Mouse (Mus musculus) forebrain, embryonic 14.5 days (tissue): ENCODE data around the gene Muc3. TPM values are rescaled to one million over a fixed set of nuclear protein-coding genes. Genes with fewer than 3 reads are reported as not detected.

ENCODE experiments used
- ATAC-seq: fragments of 200-750 bp; cut with Nextera tagmentation; 2 replicates; pipeline ENCODE4 v1.8.0; 2017; ENCODE audit warnings: mild to moderate bottlenecking, moderate library complexity
- DNase-seq: peaks from one replicate; pipeline ENCODE4 v3.0.0-alpha.2; 2015; ENCODE audit warnings: low spot score
- H3K27ac ChIP-seq: fragments of 300-500 bp; sonication (generic); 2 replicates; pipeline ENCODE4 v1.5.1; 2014; ENCODE audit warnings: low read depth, mild to moderate bottlenecking, control low read depth, low read length, moderate library complexity
- H3K27me3 ChIP-seq: fragments of 300-500 bp; sonication (generic); replicated peaks from 2 replicates; pipeline ENCODE4 v1.6.1; 2014; ENCODE audit warnings: low read length, control low read depth, mixed read lengths; ENCODE audit not compliant: control insufficient read depth, insufficient read depth
- H3K36me3 ChIP-seq: fragments of 300-500 bp; sonication (generic); 2 replicates; pipeline ENCODE4 v1.6.1; 2014; ENCODE audit warnings: low read length, control low read depth; ENCODE audit not compliant: control insufficient read depth, insufficient read depth
- H3K4me1 ChIP-seq: fragments of 300-500 bp; sonication (generic); 2 replicates; pipeline ENCODE4 v1.6.1; 2014; ENCODE audit warnings: antibody characterized with exemption, low read length, control low read depth; ENCODE audit not compliant: control insufficient read depth, insufficient read depth
- H3K4me2 ChIP-seq: fragments of 300-500 bp; sonication (generic); 2 replicates; pipeline ENCODE4 v1.6.1; 2014; ENCODE audit warnings: mild to moderate bottlenecking, control low read depth, low read length
- H3K4me3 ChIP-seq: fragments of 300-500 bp; sonication (generic); 2 replicates; pipeline ENCODE4 v1.5.1; 2014; ENCODE audit warnings: low read depth, low read length, control low read depth
- H3K9ac ChIP-seq: fragments of 300-500 bp; sonication (generic); 2 replicates; pipeline ENCODE4 v1.6.1; 2014; ENCODE audit warnings: mild to moderate bottlenecking, low read length, control low read depth, moderate library complexity
- H3K9me3 ChIP-seq: fragments of 300-500 bp; sonication (generic); replicated peaks from 2 replicates; pipeline ENCODE4 v1.6.1; 2016; ENCODE audit warnings: low read length, control low read depth, mixed read lengths; ENCODE audit not compliant: control insufficient read depth
- WGBS: fragments of 180-500 bp; shearing (Covaris S2); extraction: QIAGEN DNeasy Blood & Tissue Kit; methylation state at CpG from one replicate; pipeline ENCODE4 v1.1.7; 2014; 5-methylcytosine and 5-hydroxymethylcytosine counted together
- polyA plus RNA-seq: library from polyadenylated mRNA; unstranded; fragments of >200 nt; fragmentation: Nextera tagmentation; extraction: Ambion mirVana; gene quantifications from 2 replicates; pipeline ENCODE4 v1.2.1, GENCODE M21; 2014

The Muc3 gene
- polyA plus RNA-seq, 1 experiment from 2014 or later: not detected

DNA sequence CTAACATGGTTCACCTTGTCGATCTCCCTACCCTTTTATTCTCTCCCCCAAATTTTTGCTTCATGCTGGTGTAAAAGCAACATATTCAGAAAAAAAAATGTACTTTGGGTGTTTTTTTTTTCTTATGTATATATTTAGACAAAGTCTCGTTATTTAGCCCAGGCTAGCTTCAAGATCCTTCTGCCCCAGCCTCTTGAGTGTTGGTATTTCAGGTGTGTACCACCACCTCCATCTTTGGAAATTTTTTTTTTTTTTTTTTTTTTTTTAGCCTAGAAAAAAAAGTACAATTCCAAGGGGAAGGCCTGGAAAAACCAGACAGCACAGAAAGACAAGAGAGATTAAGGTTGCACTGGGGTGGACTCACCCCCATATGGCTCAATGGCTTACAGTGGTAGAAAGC lies 32.1 kb downstream of the Muc3 start:
- ATAC-seq: no peak
- no peak overlapping the region for H3K9ac ChIP-seq
- H3K27me3 ChIP-seq: no peaks in the 10 kb centered on the region
- no peak for DNase-seq
- no peak overlapping the region for H3K4me2 ChIP-seq
- H3K27ac ChIP-seq: no peak overlapping the region
- 82% methylated on average over 2 of the region's 2 CpGs for WGBS
- no peaks in the 10 kb centered on the region for H3K9me3 ChIP-seq
- H3K36me3 ChIP-seq: no peaks in the 10 kb centered on the region
- peaks cover 6% of the 10 kb centered on the region; the same call in 1 of the 2 replicates for H3K4me1 ChIP-seq
- H3K4me3 ChIP-seq: no peak overlapping the region

DNA sequence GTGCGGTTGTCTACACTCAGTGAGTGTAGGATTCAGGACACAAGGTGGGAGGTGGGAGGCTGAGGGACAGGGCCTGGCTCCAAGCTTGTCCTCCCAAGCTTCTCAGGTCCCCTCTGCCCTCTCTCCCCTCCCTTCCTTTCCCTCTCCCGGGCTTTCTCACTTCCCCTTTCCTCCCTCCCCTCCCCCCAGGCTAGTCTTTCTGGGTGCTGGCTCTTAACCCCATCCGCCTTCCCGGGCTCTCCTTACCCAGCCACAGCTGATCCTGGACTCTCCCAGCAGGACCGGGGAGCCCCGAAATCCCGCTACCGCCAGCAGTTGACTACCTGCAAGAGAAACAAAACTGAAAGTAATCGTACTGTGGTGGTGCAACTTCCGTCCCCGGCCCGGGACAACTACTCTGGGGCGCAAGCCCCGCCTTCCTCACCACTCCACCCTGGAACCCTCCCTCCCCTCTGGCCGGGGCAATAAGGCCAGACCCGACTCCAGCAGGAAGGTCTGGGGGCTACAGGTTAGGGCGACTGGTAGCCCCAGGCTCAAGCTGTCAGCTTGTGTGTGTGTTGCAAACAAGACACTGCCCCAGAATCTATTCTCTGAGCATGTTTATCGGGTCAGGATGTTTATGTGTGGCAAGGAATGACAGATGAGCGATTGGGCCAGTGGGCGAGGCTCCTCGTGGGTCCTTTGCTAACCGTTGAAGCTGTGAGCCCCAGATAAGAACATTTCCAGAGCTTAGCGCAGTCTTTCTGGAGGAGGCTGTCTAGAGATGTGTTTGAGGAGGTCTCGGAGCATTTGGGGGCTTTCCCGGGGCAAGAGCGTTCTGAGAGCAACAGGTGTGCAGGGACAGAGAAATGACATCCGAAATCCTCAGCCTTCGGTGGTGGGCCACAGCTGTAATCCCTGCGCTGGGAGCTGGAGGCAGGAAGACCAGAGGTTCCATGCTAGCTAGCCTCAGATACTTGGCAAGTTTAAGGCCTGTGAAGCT lies 33.0 kb downstream of the Muc3 start, which contains the start of gene Trim56:
Trim56 (minus strand) TSS at position 344 of the 982 bp plus-strand sequence.
- peak; percentile 38 for DNase-seq
- H3K36me3 ChIP-seq: no peaks in the 10 kb centered on the region
- no peaks in the 10 kb centered on the region for H3K27me3 ChIP-seq
- peak within 1 kb of the TSS; percentile 39 for H3K4me3 ChIP-seq
- no peak within 1 kb of the TSS for H3K27ac ChIP-seq
- H3K4me1 ChIP-seq: peaks cover 6% of the 10 kb centered on the region; the same call in 1 of the 2 replicates
- H3K4me2 ChIP-seq: peak within 1 kb of the TSS; percentile 60
- no peaks in the 10 kb centered on the region for H3K9me3 ChIP-seq
- WGBS: 12% methylated on average over 29 of the region's 29 CpGs
- ATAC-seq: no peak
- H3K9ac ChIP-seq: peak within 1 kb of the TSS; percentile 58

DNA sequence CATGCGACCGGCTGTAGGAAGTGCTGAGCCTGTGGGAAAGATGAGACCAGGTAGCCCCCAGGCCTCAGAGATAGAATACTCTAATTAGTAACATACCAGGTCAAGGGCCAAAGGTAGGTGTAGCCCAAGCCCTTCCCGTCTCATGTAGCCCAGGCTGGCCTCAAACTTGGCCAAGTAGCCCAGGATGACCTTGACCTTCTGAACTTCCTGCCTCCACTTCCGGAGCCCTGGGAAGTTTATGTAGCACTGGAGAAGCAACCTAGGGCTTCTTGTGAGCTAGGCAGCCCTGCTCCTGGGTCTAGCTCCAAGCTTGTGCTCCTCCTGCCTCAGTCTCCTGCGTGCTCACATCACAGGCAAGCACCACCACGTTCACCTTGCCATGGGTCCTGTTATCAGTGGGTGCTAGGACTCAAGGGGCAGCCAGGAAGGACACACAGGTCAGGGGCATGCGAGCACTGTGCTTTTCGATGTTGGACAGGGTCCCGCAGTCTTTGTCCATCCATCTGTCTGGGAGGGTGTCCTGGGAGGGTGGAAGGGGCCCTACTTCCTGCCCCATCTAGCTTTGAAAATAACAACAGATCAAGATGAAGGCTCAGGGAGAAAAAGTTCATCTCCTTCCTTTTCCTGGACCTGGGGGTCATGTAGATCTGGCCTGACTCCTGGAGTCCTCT lies 34.1 kb downstream of the Muc3 start:
- ATAC-seq (no peak), DNase-seq (no peak)
- no peak overlapping the region for H3K4me3 ChIP-seq

DNA sequence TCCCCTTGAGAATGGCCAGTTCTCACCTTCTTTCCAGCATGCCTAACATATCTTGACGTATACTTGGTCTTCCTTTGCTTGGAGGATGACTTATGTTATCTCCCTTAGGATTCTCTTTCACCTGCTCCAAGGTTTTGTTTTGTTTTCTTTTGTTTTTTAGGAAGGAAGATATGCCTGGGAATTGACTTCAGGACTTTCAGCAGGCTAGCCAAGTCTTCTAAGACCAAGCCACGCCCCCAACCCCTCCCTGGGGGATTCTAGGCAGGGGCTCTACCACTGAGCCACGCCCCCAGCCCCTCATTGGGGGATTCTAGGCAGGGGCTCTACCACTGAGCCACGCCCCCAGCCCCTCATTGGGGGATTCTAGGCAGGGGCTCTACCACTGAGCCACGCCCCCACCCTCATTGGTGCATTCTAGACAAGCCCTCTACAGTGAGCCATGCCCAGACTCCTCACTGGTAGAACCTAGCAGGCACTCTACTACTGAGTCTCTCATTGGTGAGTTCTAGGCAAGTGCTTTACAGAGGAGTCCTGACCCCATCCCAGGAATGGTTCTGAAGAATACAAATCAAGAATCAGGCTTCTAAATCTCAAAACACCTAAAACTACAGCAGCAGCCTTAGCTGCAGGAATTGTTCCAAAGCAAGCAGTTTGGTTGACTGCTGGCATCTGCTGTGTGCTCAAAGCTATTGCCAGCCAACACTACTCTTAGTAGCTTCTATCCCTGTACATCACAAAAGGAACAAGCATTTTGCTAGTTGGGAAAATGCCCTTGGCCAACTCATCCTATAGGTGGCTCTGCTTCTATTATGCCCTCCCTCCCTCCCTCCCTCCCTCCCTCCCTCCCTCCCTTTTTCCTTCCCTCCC lies 37.3 kb downstream of the Muc3 start:
- 88% methylated on average over 4 of the region's 5 CpGs for WGBS
- no peak overlapping the region for H3K4me2 ChIP-seq
- DNase-seq (no peak), ATAC-seq (no peak)
- no peaks in the 10 kb centered on the region for H3K27me3 ChIP-seq
- no peak overlapping the region for H3K9ac ChIP-seq
- H3K4me1 ChIP-seq: peaks cover 6% of the 10 kb centered on the region; the same call in 1 of the 2 replicates
- no peak overlapping the region for H3K4me3 ChIP-seq
- H3K36me3 ChIP-seq: no peaks in the 10 kb centered on the region
- H3K27ac ChIP-seq: no peak overlapping the region
- no peaks in the 10 kb centered on the region for H3K9me3 ChIP-seq

More for the DNA sequence above, 34.1 kb downstream of the Muc3 start:
- Histone ChIP-seq H3K27me3 (no peaks in the 10 kb centered on the region), H3K9me3 (no peaks in the 10 kb centered on the region), H3K4me2 (peak overlapping the region; percentile 60), H3K9ac (peak overlapping the region; percentile 58), H3K27ac (no peak overlapping the region), H3K36me3 (no peaks in the 10 kb centered on the region), H3K4me1 (peaks cover 6% of the 10 kb centered on the region; the same call in 1 of the 2 replicates)
- WGBS: 88% methylated on average over 9 of the region's 9 CpGs

DNA sequence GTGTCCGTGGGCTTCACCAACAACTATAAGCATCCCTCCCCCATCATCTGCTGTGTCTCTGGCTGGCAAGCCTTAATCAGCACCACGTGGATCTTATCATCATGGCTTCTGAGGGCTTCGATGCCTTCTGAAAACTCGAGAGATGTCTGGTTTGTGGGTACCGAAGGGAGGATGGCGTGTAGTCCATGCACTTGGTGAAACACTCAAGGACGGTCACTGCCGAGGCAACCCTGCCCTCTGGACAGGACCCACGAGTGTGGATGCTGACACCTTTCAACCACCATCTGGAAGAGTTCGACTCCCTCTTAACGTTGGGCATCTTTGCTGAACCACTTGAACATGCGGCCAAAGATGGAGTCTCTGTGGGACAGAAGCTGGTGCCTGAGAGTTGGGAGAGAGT lies 38.3 kb downstream of the Muc3 start:
- Histone ChIP-seq H3K36me3 (no peaks in the 10 kb centered on the region), H3K9ac (no peak overlapping the region), H3K4me1 (no peaks in the 10 kb centered on the region), H3K9me3 (no peaks in the 10 kb centered on the region), H3K4me2 (no peak overlapping the region), H3K27me3 (no peaks in the 10 kb centered on the region), H3K27ac (no peak overlapping the region), H3K4me3 (no peak overlapping the region)
- DNase-seq (no peak), ATAC-seq (no peak)
- 94% methylated on average over 12 of the region's 12 CpGs for WGBS

DNA sequence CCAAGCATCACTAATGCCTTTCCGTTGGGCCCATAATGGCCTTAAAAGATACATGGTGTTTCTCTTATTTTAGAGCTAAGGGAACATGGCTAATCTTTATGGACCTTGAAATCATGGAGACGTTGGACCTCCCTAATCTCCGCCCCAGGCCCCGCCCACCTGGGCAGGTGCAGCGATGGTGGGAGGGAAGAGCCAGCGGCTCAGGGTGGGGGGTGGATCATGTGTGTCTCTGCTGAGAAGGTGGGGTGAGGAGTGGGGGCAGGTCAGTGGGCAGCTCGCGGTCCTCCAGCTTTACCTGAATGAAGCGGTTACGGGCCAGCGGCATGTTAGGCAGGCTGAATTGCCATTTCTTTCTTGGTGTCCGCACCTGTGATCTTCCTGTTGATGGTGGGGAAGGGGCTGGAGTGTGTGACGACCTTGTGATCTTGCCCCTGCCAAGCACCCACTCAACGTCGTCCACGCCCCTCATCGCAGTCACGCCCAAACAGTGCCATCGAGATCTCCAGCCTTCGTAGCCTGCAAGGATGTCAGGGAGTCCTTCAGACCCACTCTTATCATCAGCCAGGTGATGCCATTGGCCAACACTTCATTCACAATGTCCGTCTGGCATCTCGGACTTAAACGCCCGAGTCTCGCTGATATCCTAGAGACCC lies 39.1 kb downstream of the Muc3 start:
- Histone ChIP-seq H3K4me3 (no peak overlapping the region), H3K27me3 (no peaks in the 10 kb centered on the region), H3K36me3 (no peaks in the 10 kb centered on the region), H3K27ac (no peak overlapping the region), H3K4me1 (no peaks in the 10 kb centered on the region), H3K4me2 (no peak overlapping the region), H3K9ac (no peak overlapping the region), H3K9me3 (no peaks in the 10 kb centered on the region)
- WGBS: 63% methylated on average over 25 of the region's 25 CpGs
- DNase-seq (no peak), ATAC-seq (no peak)

DNA sequence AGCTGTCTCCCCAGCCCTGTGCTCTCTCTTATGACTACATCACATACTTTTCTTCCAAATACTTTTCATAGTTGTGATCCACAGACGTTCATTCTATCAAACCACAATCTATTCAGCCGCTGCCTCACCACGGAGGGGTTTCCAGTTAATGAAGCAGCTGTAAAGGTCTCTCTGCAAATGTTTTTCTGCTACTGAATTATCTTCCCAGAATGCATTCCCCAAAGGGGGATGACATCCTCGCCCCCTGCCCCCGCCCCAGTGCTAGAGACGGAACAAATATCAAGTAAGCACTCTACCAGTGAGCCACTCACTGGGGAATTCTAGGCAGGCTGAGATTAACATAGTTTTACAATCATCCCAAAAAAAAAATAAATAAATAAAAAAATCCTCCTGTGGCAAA lies 41.0 kb downstream of the Muc3 start:
- Histone ChIP-seq H3K9me3 (no peaks in the 10 kb centered on the region), H3K36me3 (no peaks in the 10 kb centered on the region), H3K4me2 (no peak overlapping the region), H3K27ac (no peak overlapping the region), H3K4me3 (no peak overlapping the region), H3K4me1 (no peaks in the 10 kb centered on the region), H3K27me3 (no peaks in the 10 kb centered on the region), H3K9ac (no peak overlapping the region)
- WGBS: 65% methylated on average over 6 of the region's 6 CpGs
- DNase-seq: no peak
- ATAC-seq: no peak

DNA sequence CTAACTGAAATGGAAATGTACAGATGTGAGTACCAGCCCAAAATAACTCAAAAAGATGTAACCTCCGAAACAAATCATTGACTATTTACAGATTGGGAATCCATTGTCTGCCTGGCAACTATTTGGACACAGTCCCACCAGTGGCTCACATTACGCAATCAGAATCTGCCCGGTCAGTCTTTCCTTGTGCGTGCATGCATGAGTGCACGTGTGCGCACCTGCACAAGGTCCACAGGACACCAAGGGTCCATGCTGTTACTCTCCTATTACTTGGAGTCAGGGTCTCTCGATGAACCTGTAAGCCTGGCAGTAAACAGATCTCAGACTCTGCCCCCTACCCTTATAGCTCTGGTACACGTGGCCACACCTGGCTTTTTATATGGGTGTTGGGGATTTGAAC lies 41.5 kb downstream of the Muc3 start:
- ATAC-seq (no peak), DNase-seq (no peak)
- Histone ChIP-seq H3K4me1 (no peaks in the 10 kb centered on the region), H3K36me3 (no peaks in the 10 kb centered on the region), H3K27ac (no peak overlapping the region), H3K27me3 (no peaks in the 10 kb centered on the region), H3K9ac (no peak overlapping the region), H3K9me3 (no peaks in the 10 kb centered on the region), H3K4me3 (no peak overlapping the region), H3K4me2 (no peak overlapping the region)
- WGBS: 83% methylated on average over 8 of the region's 8 CpGs
